Mouse (Mus musculus) right cerebral cortex, postnatal 25 days (tissue): Measurements from ENCODE around the gene Abcc1.

Source experiments
- DNase-seq: peaks from one replicate; pipeline ENCODE4 v3.0.0; 2022

The Abcc1 gene

GRCm38 (mm10) chr16:14361362-14362098, at the start of gene Abcc1:
TSS of gene Abcc1 (plus strand) at chr16:14361558.
- peak; percentile 87 for DNase-seq

- no peak for DNase-seq
These were observed 48.4 kb upstream of the Abcc1 start for GRCm38 (mm10) chr16:14312914-14313313.

GRCm38 (mm10) chr16:14316884-14317876, 44.2 kb upstream of the Abcc1 start, which contains the start of gene Fopnl:
TSS of gene Fopnl (minus strand) at chr16:14317405.
- peak; percentile 96 for DNase-seq

GRCm38 (mm10) chr16:14319681-14320080, 41.7 kb upstream of the Abcc1 start:
- no peak for DNase-seq

- no peak for DNase-seq
These were observed 40.9 kb upstream of the Abcc1 start for GRCm38 (mm10) chr16:14320494-14320893.

- DNase-seq = no peak
These were observed 33.2 kb upstream of the Abcc1 start for GRCm38 (mm10) chr16:14328156-14328555.

GRCm38 (mm10) chr16:14344967-14345366, 16.4 kb upstream of the Abcc1 start:
- no peak for DNase-seq

GRCm38 (mm10) chr16:14351571-14351970, 9.8 kb upstream of the Abcc1 start:
- no peak for DNase-seq

GRCm38 (mm10) chr16:14352234-14352633, 9.1 kb upstream of the Abcc1 start:
- DNase-seq = no peak

- no peak for DNase-seq
These were observed 8.7 kb upstream of the Abcc1 start for GRCm38 (mm10) chr16:14352663-14353062.

GRCm38 (mm10) chr16:14357859-14358258, 3.5 kb upstream of the Abcc1 start:
- DNase-seq = no peak

- DNase-seq = no peak
These were observed 2.8 kb upstream of the Abcc1 start for GRCm38 (mm10) chr16:14358531-14358930.

- no peak for DNase-seq
These were observed 427 bp upstream of the Abcc1 start for GRCm38 (mm10) chr16:14360931-14361330.

GRCm38 (mm10) chr16:14362099-14362820, 902 bp downstream of the Abcc1 start:
- DNase-seq = no peak

GRCm38 (mm10) chr16:14363496-14363895, 2.1 kb downstream of the Abcc1 start:
- DNase-seq = no peak

GRCm38 (mm10) chr16:14364066-14364465, 2.7 kb downstream of the Abcc1 start:
- DNase-seq = no peak

- DNase-seq = no peak
These were observed 4.1 kb downstream of the Abcc1 start for GRCm38 (mm10) chr16:14365457-14365856.

- DNase-seq = no peak
These were observed 4.7 kb downstream of the Abcc1 start for GRCm38 (mm10) chr16:14366017-14366416.

GRCm38 (mm10) chr16:14371367-14371766, 10.0 kb downstream of the Abcc1 start:
- peak; percentile 47 for DNase-seq

- DNase-seq = no peak
These were observed 11.0 kb downstream of the Abcc1 start for GRCm38 (mm10) chr16:14372382-14372781.

GRCm38 (mm10) chr16:14372817-14373301, 11.5 kb downstream of the Abcc1 start:
- no peak for DNase-seq

GRCm38 (mm10) chr16:14375942-14376341, 14.6 kb downstream of the Abcc1 start:
- no peak for DNase-seq

- no peak for DNase-seq
These were observed 15.0 kb downstream of the Abcc1 start for GRCm38 (mm10) chr16:14376352-14376751.
